Mouse (Mus musculus) spleen, adult 2 months (tissue): Measurements from ENCODE around the gene Olfr287. TPM values are rescaled to one million over a fixed set of nuclear protein-coding genes. Genes with fewer than 3 reads are reported as not detected.

Source experiments
- DNase-seq, 2 experiments: peaks; one replicate each; pipeline versions ENCODE4 v3.0.0 to v3.0.0-alpha.2; 2012 to 2021; ENCODE audit warnings: low spot score in 2 of 2, low read depth in 1 of 2
- H3K27ac ChIP-seq: fragments of 200-500 bp; 2 replicates; pipeline ENCODE4 v1.5.1; 2012; ENCODE audit warnings: low read length, inconsistent platforms; ENCODE audit not compliant: insufficient read depth
- H3K27me3 ChIP-seq: fragments of 200-500 bp; 2 replicates; pipeline ENCODE4 v1.6.1; 2012; ENCODE audit warnings: mild to moderate bottlenecking, moderate library complexity, low read length, inconsistent platforms; ENCODE audit not compliant: control insufficient read depth, insufficient read depth
- H3K36me3 ChIP-seq: fragments of 200-500 bp; 2 replicates; pipeline ENCODE4 v1.6.1; 2012; ENCODE audit warnings: mild to moderate bottlenecking, low read length, inconsistent platforms; ENCODE audit not compliant: control insufficient read depth, insufficient read depth
- H3K4me1 ChIP-seq: fragments of 200-500 bp; 2 replicates; pipeline ENCODE4 v1.6.1; 2011; ENCODE audit warnings: inconsistent platforms; ENCODE audit not compliant: control insufficient read depth, insufficient read depth, insufficient read length
- H3K4me3 ChIP-seq: fragments of 200-500 bp; 2 replicates; pipeline ENCODE4 v1.5.1; 2011; ENCODE audit warnings: mild to moderate bottlenecking, inconsistent platforms; ENCODE audit not compliant: insufficient read depth, insufficient read length; ENCODE audit errors: extremely low read depth
- CTCF ChIP-seq: fragments of 200-500 bp; IDR thresholded peaks from 2 replicates; pipeline ENCODE4 v1.5.1; 2011; ENCODE audit warnings: mild to moderate bottlenecking, inconsistent platforms; ENCODE audit not compliant: insufficient read depth, insufficient read length, insufficient replicate concordance; ENCODE audit errors: extremely low read depth
- POLR2A ChIP-seq: fragments of 200-500 bp; IDR thresholded peaks from 2 replicates; pipeline ENCODE4 v1.6.1; 2011; ENCODE audit warnings: low read depth, low read length, inconsistent platforms
- whole genome bisulfite sequencing: fragments of 180-500 bp; shearing (Covaris S2); methylation state at CpG from one replicate; pipeline ENCODE4 v1.1.7; 2018; 5-methylcytosine and 5-hydroxymethylcytosine counted together
- polyA plus RNA-seq: library from polyadenylated mRNA; depleted of rRNA; stranded (reverse); fragments of >200 nt; gene quantifications from 2 replicates; pipeline ENCODE4 v1.2.3, GENCODE M21; 2012; rRNA removed

Olfr287 gene
- not detected in 2 replicates for polyA plus RNA-seq

DNA sequence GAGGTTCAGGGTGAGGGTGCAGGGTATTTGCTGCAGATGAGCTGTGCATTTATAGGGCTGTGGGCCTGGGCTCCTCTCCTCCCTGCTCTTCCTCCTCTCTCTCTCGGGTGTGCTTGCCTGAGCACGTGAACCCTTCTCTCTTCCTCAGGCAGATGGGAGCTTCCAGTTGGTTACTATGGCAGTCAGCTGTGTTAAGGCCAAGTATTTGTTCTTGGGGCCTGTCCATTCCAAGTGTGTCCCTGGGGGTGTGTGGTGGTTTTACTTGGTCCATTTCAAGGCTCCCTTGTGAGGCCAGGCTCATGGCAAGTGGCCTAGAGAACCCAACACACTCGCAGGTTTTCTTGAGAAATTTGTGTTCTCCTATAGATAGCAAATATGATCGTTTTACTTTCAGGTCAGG is at the start of gene Olfr287, which contains the start of gene Gm44579:
Gene Olfr287 (minus strand): TSS at position 180 of the 400 bp plus-strand sequence.
Gene Gm44579 (minus strand): TSS at position 101 of the 400 bp plus-strand sequence.
- Histone ChIP-seq H3K4me3 (no peak within 1 kb of the TSS), H3K27ac (no peak within 1 kb of the TSS), H3K27me3 (no peaks in the 10 kb centered on the region), H3K4me1 (no peaks in the 10 kb centered on the region), H3K36me3 (no peaks in the 10 kb centered on the region)
- 77% methylated on average over 4 of the region's 4 CpGs for WGBS
- no peak for DNase-seq
- TF ChIP-seq POLR2A (no peak), CTCF (no peak)

GRCm38 (mm10) chr15:98257776-98258175 is 36.9 kb upstream of the Olfr287 start:
- Histone ChIP-seq H3K36me3 (no peaks in the 10 kb centered on the region), H3K27ac (no peak overlapping the region), H3K4me3 (no peak overlapping the region), H3K4me1 (no peaks in the 10 kb centered on the region), H3K27me3 (no peaks in the 10 kb centered on the region)
- no peak for DNase-seq
- TF ChIP-seq POLR2A (no peak), CTCF (no peak)
- 84% methylated on average over 7 of the region's 7 CpGs for WGBS

GRCm38 (mm10) chr15:98257193-98257592 is 36.3 kb upstream of the Olfr287 start, which contains the start of gene H1fnt:
Gene H1fnt (minus strand): TSS chr15:98257293.
- Histone ChIP-seq H3K4me3 (no peak within 1 kb of the TSS), H3K27me3 (no peaks in the 10 kb centered on the region), H3K27ac (no peak within 1 kb of the TSS), H3K4me1 (no peaks in the 10 kb centered on the region), H3K36me3 (no peaks in the 10 kb centered on the region)
- 92% methylated on average over 8 of the region's 8 CpGs for WGBS
- TF ChIP-seq POLR2A (no peak), CTCF (no peak)
- DNase-seq, result no peak

GRCm38 (mm10) chr15:98256271-98256670 is 35.4 kb upstream of the Olfr287 start:
- TF ChIP-seq POLR2A, result no peak
- TF ChIP-seq CTCF, result no peak

GRCm38 (mm10) chr15:98235442-98235841 is 14.6 kb upstream of the Olfr287 start:
- no peak for DNase-seq
- Histone ChIP-seq H3K4me1 (no peaks in the 10 kb centered on the region), H3K4me3 (no peak overlapping the region)

More at GRCm38 (mm10) chr15:98256271-98256670, 35.4 kb upstream of the Olfr287 start:
- H3K27ac ChIP-seq, result no peak overlapping the region
- H3K27me3 ChIP-seq, result no peaks in the 10 kb centered on the region
- WGBS, result 93% methylated on average over 13 of the region's 13 CpGs
- no peaks in the 10 kb centered on the region for H3K4me1 ChIP-seq
- H3K4me3 ChIP-seq, result no peak overlapping the region
- DNase-seq, result no peak
- H3K36me3 ChIP-seq, result no peaks in the 10 kb centered on the region

DNA sequence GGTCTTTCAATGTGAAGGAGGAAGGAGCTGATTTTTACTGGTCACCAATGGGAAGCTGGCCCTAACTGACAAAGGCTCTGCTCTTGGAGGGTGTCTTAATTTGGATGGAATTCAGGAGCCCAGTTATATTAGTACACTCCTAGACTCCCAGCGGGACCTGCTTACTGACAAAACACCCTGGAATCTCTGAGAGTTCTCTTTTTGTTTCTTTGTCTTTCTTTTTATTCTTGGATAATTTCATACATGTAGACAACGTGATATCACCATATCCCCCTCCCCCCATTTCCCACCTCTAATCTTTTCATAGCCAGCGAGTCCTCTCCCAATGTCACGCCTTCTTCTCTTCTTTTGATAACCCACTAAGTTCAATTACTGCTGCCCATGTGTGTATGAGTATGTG is 13.5 kb upstream of the Olfr287 start, which contains the start of gene Olfr286:
Gene Olfr286 (minus strand): TSS at position 101 of the 400 bp plus-strand sequence.
- 89% methylated on average over 4 of the region's 4 CpGs for WGBS
- TF ChIP-seq CTCF, result no peak
- TF ChIP-seq POLR2A, result no peak
- H3K4me3 ChIP-seq, result no peak within 1 kb of the TSS

More at GRCm38 (mm10) chr15:98235442-98235841, 14.6 kb upstream of the Olfr287 start:
- Histone ChIP-seq H3K36me3 (no peaks in the 10 kb centered on the region), H3K27ac (no peak overlapping the region), H3K27me3 (no peaks in the 10 kb centered on the region)
- TF ChIP-seq POLR2A, result no peak
- no peak for TF ChIP-seq CTCF
- WGBS, result 39% methylated on average over 4 of the region's 4 CpGs

GRCm38 (mm10) chr15:98226096-98226495 is 5.2 kb upstream of the Olfr287 start:
- Histone ChIP-seq H3K36me3 (no peaks in the 10 kb centered on the region), H3K4me3 (no peak overlapping the region), H3K27ac (no peak overlapping the region), H3K4me1 (no peaks in the 10 kb centered on the region), H3K27me3 (no peaks in the 10 kb centered on the region)
- no peak for TF ChIP-seq POLR2A
- no peak for TF ChIP-seq CTCF
- no peak for DNase-seq
- 76% methylated on average over 7 of the region's 7 CpGs for WGBS

More for the DNA sequence above, 13.5 kb upstream of the Olfr287 start, which contains the start of gene Olfr286:
- no peaks in the 10 kb centered on the region for H3K27me3 ChIP-seq
- H3K4me1 ChIP-seq, result no peaks in the 10 kb centered on the region
- DNase-seq, result no peak
- no peak within 1 kb of the TSS for H3K27ac ChIP-seq
- no peaks in the 10 kb centered on the region for H3K36me3 ChIP-seq
